Mouse (Mus musculus): ENCODE data around the gene Gm6710.
"Not testable (repeated sequence)": the region's sequence is repeated elsewhere in the genome, so short reads cannot be mapped to it uniquely, and the experiment has no call there.

The Gm6710 gene

DNA sequence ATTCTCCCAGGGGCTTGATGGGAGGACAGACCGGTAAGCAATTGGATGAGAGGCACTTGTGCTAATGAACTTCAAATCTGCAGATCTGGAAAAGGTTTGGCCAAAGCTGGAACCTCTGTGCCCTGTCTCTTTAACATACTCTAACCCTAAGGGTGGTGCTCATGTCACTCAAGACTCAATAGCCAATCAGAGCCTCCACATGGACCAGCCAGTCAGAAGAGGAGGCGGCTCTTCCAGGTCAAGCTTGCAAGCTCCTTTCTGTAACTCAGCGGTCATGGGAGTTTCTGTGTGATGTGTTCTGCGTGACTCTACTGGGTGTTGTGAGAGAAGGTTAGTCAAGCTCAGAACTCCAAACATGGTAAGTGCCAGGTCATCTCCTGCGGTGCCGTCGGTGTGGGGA is at the start of gene Gm6710:
TSS of gene Gm6710 (plus strand) at position 196 of the 400 bp plus-strand sequence.
- not testable (repeated sequence) for DNase-seq
